Mouse (Mus musculus) megakaryocyte progenitor cell, adult 5-6 weeks (primary cell): ENCODE measurements around the gene Aip. TPM values are rescaled to one million over a fixed set of nuclear protein-coding genes. Genes with fewer than 3 reads are reported as not detected.
"Not testable (repeated sequence)": the region's sequence is repeated elsewhere in the genome, so short reads cannot be mapped to it uniquely, and the experiment has no call there.

ENCODE experiments used
- ATAC-seq: replicated peaks from 2 replicates; pipeline ENCODE4 v1.8.0; 2016; ENCODE audit warnings: mild to moderate bottlenecking, moderate TSS enrichment, inconsistent platforms; ENCODE audit not compliant: poor library complexity
- total RNA-seq, 2 experiments: library from RNA; stranded (forward) in 1 of 2; stranded (reverse) in 1 of 2; fragments of 157-497, 149-512 nt in 1 of 2; fragments of 200-1000 nt in 1 of 2; gene quantifications; 2 replicates each; pipeline versions ENCODE4 v1.2.3 to v1.2.4; 2015 to 2017

Aip gene
- total RNA-seq, 2 experiments from 2014 or later: 24.4 to 61.9 TPM

GRCm38 (mm10) chr19:4136463-4136862, 10.8 kb upstream of the Aip start:
- ATAC-seq: peak; percentile 64

GRCm38 (mm10) chr19:4135963-4136345, 10.3 kb upstream of the Aip start:
- peak; percentile 83 for ATAC-seq

DNA sequence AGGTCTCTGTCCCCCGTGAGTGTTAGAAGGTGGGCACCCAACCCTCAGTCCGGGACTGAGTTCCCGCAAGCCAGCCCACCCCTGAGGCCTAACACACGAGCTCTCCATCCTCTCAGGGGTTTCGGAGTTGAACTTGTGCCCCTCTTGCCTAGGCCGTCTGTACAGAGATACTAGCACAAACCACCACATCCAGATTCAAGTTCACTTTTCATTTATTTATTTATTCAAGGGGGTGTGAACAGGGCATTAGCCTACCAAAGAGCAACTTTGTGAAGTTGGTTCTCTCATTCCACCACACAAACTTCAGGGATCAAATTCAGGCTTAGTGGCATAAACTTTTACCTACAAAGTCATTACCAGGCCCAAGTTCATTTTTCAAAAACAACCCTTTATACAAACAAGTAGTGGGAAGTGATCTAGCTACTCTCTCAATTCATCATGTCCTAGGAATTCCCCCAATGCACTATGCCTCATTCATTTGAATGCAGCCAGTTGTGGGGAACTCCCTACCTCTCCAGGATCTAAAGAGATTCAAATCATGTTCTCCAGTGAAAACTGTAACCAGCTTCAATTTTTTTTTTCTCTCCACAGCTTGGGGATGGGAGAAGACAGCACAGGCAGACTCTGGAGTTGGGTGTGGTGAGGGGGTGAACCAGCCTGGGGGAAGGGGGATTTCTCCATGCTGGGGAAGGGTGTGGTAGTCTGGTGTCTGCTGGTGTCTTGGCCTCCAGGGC, 9.7 kb upstream of the Aip start:
- ATAC-seq: not testable (repeated sequence)

DNA sequence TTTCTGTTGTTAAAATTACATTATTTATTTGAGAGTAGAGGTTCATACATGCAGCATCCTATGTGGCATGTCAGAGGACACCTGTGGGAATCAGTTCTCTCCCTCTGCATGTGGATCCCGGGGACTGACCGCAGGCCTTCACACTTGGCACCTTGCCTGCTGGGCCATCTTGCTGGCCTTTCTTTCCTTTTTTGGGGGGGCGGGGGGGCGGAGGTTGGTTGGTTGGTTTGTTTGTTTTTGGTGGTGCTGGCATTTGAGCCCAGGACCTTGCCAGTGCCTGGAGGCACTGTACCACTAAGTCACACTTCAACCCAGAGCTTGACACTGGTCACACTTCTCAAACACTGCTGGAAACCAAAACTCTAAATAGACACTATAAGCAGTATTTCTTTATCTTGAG, 8.7 kb upstream of the Aip start:
- ATAC-seq: no peak

- ATAC-seq: peak; percentile 45; the same call in 1 of the 2 replicates
Measured at GRCm38 (mm10) chr19:4131768-4132167, 6.1 kb upstream of the Aip start.

DNA sequence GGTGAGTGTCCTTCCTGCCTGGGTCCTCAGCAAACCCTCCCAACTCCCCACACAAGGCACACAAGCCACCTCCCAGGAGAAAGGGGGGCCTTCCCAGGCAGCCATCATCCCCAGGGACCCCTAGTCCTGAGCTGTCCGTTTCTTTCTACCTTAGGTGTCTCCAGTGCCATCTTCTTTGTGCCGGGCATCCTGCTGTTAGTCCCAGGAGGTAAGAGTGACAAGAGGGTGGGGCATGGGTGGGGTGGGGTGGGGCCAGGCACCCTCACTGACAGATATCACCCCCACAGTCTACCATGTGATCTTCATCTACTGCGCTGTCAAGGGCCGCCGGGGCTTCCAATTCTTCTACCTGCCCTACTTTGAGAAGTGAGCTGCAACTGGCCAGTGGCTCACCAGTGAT, 5.4 kb upstream of the Aip start:
- ATAC-seq: peak; percentile 48

DNA sequence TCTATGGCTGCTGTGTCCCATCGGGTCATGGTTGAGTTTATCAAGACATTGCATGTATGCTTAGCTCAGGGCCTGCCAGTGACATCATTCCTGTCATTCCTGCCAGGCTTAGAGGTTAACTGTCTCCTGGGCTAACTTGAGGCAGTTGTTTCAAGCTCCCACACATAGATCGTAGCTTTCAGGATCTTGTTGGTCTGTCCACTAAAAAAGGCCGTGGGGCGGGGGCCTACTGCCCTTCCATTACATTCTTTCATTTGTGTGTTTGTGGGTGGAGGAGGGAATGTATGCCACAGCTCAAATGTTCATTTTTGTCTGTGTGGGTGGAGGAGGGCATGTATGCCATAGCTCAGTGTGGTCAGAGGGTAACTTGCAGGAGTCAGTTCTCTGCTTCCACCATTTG, 4.4 kb upstream of the Aip start:
- no peak for ATAC-seq

DNA sequence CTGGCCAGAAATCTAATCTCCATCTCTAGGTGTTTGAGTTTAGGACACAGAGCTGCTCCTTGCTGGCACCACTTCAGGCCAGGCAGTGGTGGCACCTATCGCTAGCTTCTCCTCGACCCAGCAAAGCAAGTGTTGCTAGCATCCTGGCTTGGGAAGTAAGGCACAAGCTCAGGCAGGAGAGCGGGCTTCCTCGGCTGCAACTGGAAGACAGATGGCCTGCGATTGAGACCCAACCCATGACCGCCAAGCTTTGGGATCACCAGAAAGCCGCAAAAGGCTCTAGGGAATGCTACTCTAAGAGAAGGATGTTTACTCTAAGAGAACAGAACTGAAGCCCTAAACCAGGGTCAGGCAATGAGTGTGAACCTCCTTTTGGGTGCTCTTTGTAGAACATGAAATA, 3.8 kb upstream of the Aip start:
- no peak for ATAC-seq

GRCm38 (mm10) chr19:4126759-4127495, 1.3 kb upstream of the Aip start:
- no peak for ATAC-seq

DNA sequence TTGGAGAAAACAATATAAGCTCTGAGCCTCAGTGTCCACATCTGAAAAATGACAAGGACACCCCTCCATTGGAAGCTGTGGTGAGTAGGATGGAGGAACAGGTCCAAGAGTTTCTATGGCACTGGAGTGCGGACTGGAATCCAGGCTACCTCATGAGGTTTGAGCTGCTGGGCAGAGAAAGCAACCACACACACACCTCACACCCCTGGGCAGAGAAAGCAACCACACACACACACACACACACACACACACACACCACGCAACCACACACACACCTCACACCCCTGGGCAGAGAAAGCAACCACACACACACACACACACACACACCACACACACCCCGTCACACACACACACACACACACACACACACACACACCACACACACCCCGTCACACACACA, 390 bp downstream of the Aip start:
- ATAC-seq: not testable (repeated sequence)

- ATAC-seq: no peak
Measured at GRCm38 (mm10) chr19:4124432-4124831, 1.2 kb downstream of the Aip start.

- ATAC-seq: no peak
Measured at GRCm38 (mm10) chr19:4122411-4123370, 3.0 kb downstream of the Aip start.

DNA sequence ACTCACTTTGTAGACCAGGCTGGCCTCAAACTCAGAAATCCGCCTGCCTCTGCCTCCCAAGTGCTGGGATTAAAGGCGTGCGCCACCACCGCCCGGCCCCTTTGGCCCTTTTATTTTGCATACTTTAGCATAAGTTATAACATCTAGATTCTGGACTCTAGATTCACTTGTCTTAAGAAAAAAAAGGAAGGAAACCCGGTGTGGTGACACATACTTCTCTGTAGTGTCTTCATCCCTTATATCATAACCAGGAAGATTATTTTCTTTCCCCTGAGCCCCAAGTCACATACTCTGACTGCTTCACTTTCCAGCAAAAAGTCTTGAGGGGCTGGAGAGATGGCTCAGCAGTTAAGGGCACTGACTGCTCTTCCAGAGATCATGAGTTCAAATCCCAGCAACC, 3.8 kb downstream of the Aip start:
- ATAC-seq: not testable (repeated sequence)

DNA sequence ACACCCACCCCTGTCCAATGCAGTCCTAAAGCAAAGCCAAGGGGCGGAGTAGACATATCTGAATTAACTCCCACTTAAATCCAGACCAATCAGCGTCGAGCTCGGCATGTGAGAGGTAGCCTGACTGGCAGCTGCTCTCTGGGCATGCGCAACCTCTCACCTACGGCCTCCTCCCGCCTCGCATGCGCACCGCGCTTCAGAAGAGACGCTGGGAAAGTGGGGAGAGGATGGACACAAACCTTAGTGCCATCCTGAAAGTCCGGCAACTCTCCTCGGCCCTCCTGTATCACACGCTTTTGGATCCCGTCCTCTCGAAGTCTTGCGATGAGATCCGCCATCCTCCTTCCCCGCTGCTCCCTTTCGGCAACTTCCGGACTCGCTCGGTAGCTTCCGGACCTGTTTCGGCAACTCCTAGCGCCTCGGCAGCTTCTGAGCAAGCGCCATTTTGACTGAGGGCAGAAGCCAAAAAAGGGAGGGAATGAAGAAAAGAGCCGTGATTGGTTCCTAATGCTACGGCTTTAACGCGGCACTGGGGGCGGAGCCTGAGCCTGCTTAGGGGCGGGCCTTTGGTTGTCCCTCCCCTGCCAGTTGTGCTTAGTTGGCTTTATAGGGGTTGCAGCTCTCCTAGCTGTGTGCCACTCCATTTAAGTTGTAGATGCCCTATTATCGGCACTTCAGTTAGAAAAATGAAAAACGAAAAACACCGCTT, 4.4 kb downstream of the Aip start:
- peak; percentile 75 for ATAC-seq

- no peak for ATAC-seq
Measured at GRCm38 (mm10) chr19:4120496-4120895, 5.2 kb downstream of the Aip start.

DNA sequence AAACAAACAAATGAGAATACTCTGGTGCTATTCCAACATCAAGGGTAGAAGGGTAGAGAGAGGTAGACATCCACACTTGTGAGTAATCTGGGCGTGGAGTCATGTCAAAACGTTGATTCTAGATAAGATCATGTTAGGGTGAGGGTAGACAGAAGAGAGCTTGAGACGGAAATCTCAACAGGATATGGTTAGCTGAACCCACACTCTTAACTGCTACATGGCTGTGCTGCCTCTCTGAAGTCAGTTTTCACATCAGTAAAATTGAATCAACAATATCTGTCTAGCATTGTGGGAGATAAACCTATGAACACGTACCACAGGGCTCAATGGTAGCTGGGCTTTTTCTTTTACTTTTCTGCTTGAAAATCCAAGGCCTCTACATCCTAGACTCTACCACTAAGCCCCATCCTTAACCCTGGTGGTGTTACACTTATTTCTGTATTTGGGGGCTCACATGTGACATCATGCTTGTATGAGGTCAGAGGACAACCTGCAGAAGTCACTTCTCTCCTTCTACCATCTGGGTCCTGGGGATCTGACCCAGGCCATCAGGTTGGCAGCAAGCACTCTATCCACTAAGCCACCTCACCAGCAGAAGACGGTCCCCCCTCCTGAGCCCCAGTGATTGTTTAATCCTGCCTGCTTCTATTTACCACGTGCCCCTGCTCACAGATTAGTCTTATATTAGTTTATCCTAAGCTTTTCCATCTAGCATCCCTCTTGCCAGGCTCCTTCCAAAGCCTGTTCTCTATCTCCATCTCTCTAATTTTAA, 5.8 kb downstream of the Aip start:
- ATAC-seq: no peak

DNA sequence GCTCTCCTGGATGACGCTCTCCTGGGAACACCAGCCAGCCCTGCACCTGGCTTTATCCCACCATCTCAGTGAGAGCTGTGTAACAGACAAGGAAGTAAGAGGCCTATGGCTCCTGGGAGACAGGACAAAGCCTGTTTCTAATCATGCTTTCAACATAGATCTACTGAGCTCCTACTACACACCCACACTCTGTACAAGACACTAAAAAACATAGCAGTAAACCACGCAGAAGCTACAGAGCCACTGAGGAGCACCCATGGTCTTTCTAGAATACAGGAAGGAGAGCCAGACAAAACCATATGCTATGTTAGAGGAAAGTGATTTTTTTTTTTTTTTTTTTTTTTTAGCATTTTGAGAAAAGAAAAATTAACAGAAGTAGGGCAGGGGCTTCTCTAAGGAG, 7.3 kb downstream of the Aip start:
- no peak for ATAC-seq

GRCm38 (mm10) chr19:4117006-4117405, 8.7 kb downstream of the Aip start:
- ATAC-seq: no peak

DNA sequence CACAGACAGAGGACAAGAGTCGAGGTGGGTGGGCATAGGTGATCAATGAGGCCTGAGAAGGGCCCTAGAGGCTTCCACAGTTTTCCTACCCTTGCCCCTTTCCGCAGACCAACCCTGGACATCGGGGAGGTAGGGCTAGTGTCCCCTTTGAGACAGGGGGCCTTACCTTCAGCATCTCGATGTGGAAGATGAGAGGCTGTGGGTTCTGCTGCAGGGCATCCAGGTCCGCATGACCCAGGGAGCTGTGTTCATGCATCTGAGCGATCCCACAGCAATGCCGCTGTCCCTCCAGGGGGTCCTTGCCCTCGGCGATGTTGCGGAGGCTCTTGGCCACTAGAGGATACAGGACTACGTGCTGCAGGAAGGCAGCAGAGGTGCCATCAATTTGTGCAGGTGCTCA, 9.8 kb downstream of the Aip start:
- no peak for ATAC-seq

DNA sequence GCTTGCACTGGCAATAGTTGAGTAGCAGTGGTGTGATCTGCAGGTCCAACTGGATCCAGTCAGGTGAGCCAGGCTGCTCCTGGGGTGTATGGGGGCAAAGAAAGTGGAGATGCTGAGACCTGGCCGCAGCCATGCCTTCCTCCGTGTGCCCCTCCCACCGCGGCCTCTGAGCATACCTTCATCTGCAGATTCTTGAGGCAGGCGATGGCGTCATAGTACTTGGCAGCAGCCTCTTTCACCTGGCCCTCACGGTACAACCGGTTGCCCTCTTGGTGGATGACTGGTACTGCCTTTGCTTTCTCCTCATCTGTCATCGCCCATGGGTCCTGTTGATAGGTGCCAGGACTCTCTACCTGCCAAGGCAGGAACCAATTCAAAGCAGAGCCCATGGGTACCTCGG, 10.5 kb downstream of the Aip start:
- ATAC-seq: no peak
